In the genomic region with DNA sequence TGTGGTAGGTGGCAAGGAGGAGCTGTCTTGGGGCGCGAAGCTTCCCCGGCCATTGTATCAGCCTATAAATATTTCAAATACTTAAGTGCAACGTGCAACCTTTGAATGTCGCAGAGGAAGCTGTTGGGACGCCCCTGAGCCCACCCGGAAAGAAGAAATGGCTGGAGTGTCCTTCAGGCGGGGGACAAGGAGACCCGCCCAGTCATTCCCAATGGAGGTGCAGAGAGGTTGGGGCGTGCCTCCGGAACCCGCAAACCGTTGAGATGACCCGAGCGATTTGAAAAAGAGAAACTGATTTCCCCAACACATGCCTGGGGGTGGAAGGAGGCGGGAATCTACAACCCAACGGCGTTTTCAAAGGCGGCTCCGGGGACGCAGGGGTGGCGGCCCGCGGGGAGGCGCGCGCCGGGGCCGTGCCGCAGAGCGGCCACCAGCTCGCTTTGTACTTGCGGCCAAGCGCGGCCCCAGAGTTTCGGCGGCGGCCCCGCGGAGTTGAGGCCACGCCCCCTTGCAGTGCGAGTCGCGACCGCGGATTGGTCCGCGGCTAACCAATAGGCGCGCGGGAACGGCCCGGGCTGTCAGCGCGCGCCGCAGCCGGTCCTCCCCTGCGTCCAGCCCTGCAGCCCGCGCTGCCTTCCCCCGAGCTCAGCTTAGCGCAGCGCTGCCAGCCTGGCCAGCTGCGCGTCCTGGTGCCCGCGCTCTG, we compare ENCODE assay signal across 8 mouse cellular contexts.
DNase-seq lines count a peak whose midpoint lies in the region; ATAC-seq and TF ChIP-seq lines count a peak whose summit lies in the region.

No protein-coding gene starts in this region.

- H3K9me3 ChIP-seq in hindbrain, embryonic 10.5 days, result no peaks in the 10 kb centered on the region
- no peaks in the 10 kb centered on the region for H3K9me3 ChIP-seq in lung, postnatal 0 days (ENCODE audit: low read length)

- peaks cover 55% of the 10 kb centered on the region for H3K4me1 ChIP-seq in hindbrain, embryonic 10.5 days (replicated peaks)
- H3K4me1 ChIP-seq in lung, postnatal 0 days (ENCODE audit: insufficient read depth, low read depth, low read length), result peaks cover 17% of the 10 kb centered on the region; the same call in 1 of the 2 replicates

- DNase-seq in NIH3T3 (ENCODE audit: low read depth), result peak; percentile 96
- DNase-seq in cerebellum, adult 9-10 months, result peak; percentile 90
- peak; percentile 93 for DNase-seq in hindbrain, embryonic 10.5 days (ENCODE audit: low spot score)
- peak; percentile 89 to 94 for DNase-seq in layer of hippocampus, postnatal 10 days (ENCODE audit: low spot score in 2 of 2)
- peak; percentile 97 for DNase-seq in lung, postnatal 0 days (ENCODE audit: low spot score)
- peak; percentile 80 for DNase-seq in ovary, postnatal 10 days (ENCODE audit: low spot score)
- DNase-seq in thymus, postnatal 0 days (ENCODE audit: low spot score), result peak; percentile 87

- peak overlapping the region; percentile 59 for H3K4me3 ChIP-seq in hindbrain, embryonic 10.5 days
- H3K4me3 ChIP-seq in lung, postnatal 0 days (ENCODE audit: low read depth, low read length), result peak overlapping the region; percentile 52

- no peaks in the 10 kb centered on the region for H3K36me3 ChIP-seq in hindbrain, embryonic 10.5 days
- H3K36me3 ChIP-seq in lung, postnatal 0 days (ENCODE audit: insufficient read depth, low read length), result no peaks in the 10 kb centered on the region

- TF ChIP-seq EP300 in lung, postnatal 0 days (IDR thresholded peaks at IDR 0.05), result no peak

- ATAC-seq in frontal cortex, adult (ENCODE audit: low TSS enrichment), result peak; percentile 75
- peak; percentile 95 for ATAC-seq in lung, postnatal 0 days

- peak overlapping the region; percentile 94 for H3K27ac ChIP-seq in hindbrain, embryonic 10.5 days
- peak overlapping the region; percentile 73 for H3K27ac ChIP-seq in lung, postnatal 0 days (ENCODE audit: low read length)

- peak overlapping the region; percentile 44 for H3K9ac ChIP-seq in lung, postnatal 0 days (replicated peaks; ENCODE audit: low read depth)

- under 1% methylated on average over 68 of the region's 68 CpGs for WGBS in hindbrain, embryonic 10.5 days
- WGBS in lung, postnatal 0 days, result under 1% methylated on average over 56 of the region's 68 CpGs

- TF ChIP-seq CTCF in lung, postnatal 0 days (IDR thresholded peaks at IDR 0.05), result no peak

- peaks cover 58% of the 10 kb centered on the region for H3K27me3 ChIP-seq in hindbrain, embryonic 10.5 days (ENCODE audit: insufficient read depth, poor library complexity, severe bottlenecking)
- no peaks in the 10 kb centered on the region for H3K27me3 ChIP-seq in lung, postnatal 0 days (replicated peaks; ENCODE audit: insufficient read depth, low read length)

- peak overlapping the region; percentile 88 for H3K4me2 ChIP-seq in lung, postnatal 0 days (replicated peaks; ENCODE audit: low read depth, low read length)

Comparison
In these comparisons a context has a peak if more than half of its experiments do, and no peak if none do; other contexts are left out.
1. Peak in every context shown above with its lines: DNase-seq, ATAC-seq, H3K4me3 ChIP-seq and H3K27ac ChIP-seq.